Mouse (Mus musculus) small intestine, adult 2 months (tissue): ENCODE measurements around the gene Tlx2.

ENCODE experiments used
- CTCF ChIP-seq: fragments of 200-500 bp; IDR thresholded peaks from 2 replicates; pipeline ENCODE4 v1.5.1; 2012; ENCODE audit warnings: low read depth, mild to moderate bottlenecking, control low read depth, inconsistent platforms, low read length, moderate library complexity, mixed read lengths; ENCODE audit not compliant: insufficient replicate concordance, insufficient read length; ENCODE audit errors: extremely low read depth
- POLR2A ChIP-seq: fragments of 200-500 bp; IDR thresholded peaks from 2 replicates; pipeline ENCODE4 v1.6.1; 2012; ENCODE audit warnings: low read depth, mild to moderate bottlenecking, control low read depth, inconsistent platforms, low read length, moderate library complexity

- TF ChIP-seq POLR2A (no peak), CTCF (no peak)
These were observed 45.7 kb upstream of the Tlx2 start for GRCm38 (mm10) chr6:83115682-83116372.
